Mouse (Mus musculus) CH12.LX (cell line): ENCODE data around the gene Isg20l2. TPM values are rescaled to one million over a fixed set of nuclear protein-coding genes. Genes with fewer than 3 reads are reported as not detected.

Source experiments
- DNase-seq: peaks from one replicate; pipeline ENCODE4 v3.0.0-alpha.2; 2013; ENCODE audit errors: extremely low read depth
- H3K27ac ChIP-seq: 2 replicates; pipeline ENCODE4 v1.5.1; 2012; ENCODE audit warnings: low read depth, mild to moderate bottlenecking, control low read depth, moderate library complexity; ENCODE audit not compliant: insufficient read depth
- H3K27me3 ChIP-seq: replicated peaks from 2 replicates; pipeline ENCODE3; 2012; ENCODE audit warnings: inconsistent platforms
- H3K36me3 ChIP-seq, 2 experiments: replicated peaks in 1 of 2; 2 replicates each; pipeline versions ENCODE3 to v1.6.1; 2012; ENCODE audit warnings: inconsistent platforms in 1 of 2, low read length in 1 of 2, mild to moderate bottlenecking in 1 of 2, mixed read lengths in 1 of 2, moderate library complexity in 1 of 2; ENCODE audit not compliant: control insufficient read depth in 1 of 2, insufficient read depth in 1 of 2
- H3K4me1 ChIP-seq, 2 experiments: 2 replicates each; pipeline ENCODE4 v1.6.1; 2012; ENCODE audit warnings: inconsistent platforms in 1 of 2, moderate library complexity in 1 of 2; ENCODE audit not compliant: insufficient read depth in 2 of 2, control insufficient read depth in 1 of 2
- H3K4me2 ChIP-seq: 2 replicates; pipeline ENCODE4 v1.6.1; 2012; ENCODE audit warnings: low read depth, mild to moderate bottlenecking, control low read depth; ENCODE audit not compliant: poor library complexity, insufficient read depth, severe bottlenecking
- H3K4me3 ChIP-seq, 3 experiments: fragments of 150-350 bp in 1 of 3; sonication (generic) in 1 of 3; replicated peaks in 1 of 3; 2 replicates each; pipeline versions ENCODE3 to v1.5.1; 2011 to 2012; ENCODE audit warnings: low read depth in 2 of 3, low read length in 2 of 3, mild to moderate bottlenecking in 2 of 3, moderate library complexity in 2 of 3, control low read depth in 1 of 3, improper control_type of control experiment in 1 of 3, inconsistent platforms in 1 of 3, mixed read lengths in 1 of 3; ENCODE audit not compliant: poor library complexity in 1 of 3
- H3K79me2 ChIP-seq: replicated peaks from 2 replicates; pipeline ENCODE4 v1.6.1; 2012; ENCODE audit warnings: mild to moderate bottlenecking, moderate library complexity; ENCODE audit not compliant: control insufficient read depth, poor library complexity, insufficient read depth, severe bottlenecking; ENCODE audit errors: extremely low read depth
- H3K9ac ChIP-seq: 2 replicates; pipeline ENCODE4 v1.6.1; 2012; ENCODE audit warnings: low read depth, mild to moderate bottlenecking, control low read depth, moderate library complexity; ENCODE audit not compliant: insufficient read depth
- H3K9me3 ChIP-seq: replicated peaks from 2 replicates; pipeline ENCODE3; 2012; ENCODE audit warnings: low read length, inconsistent platforms, mixed read lengths
- BHLHE40 ChIP-seq: IDR thresholded peaks from 2 replicates; pipeline ENCODE4 v1.6.1; 2011; ENCODE audit warnings: mild to moderate bottlenecking, low read depth, low read length, improper control_type of control experiment
- CHD1 ChIP-seq: IDR thresholded peaks from 2 replicates; pipeline ENCODE4 v1.6.1; 2012; ENCODE audit warnings: low read depth, low read length, improper control_type of control experiment, inconsistent platforms
- CHD2 ChIP-seq: IDR thresholded peaks from 2 replicates; pipeline ENCODE4 v1.6.1; 2011; ENCODE audit warnings: low read length, improper control_type of control experiment
- ELF1 ChIP-seq: IDR thresholded peaks from 2 replicates; pipeline ENCODE4 v1.6.1; 2014; ENCODE audit warnings: low read depth, mild to moderate bottlenecking, inconsistent platforms, low read length, improper control_type of control experiment
- ETS1 ChIP-seq: conservative IDR thresholded peaks from 2 replicates; pipeline ENCODE4 v1.6.1; 2012; ENCODE audit warnings: low read depth, mild to moderate bottlenecking, inconsistent platforms, low read length, improper control_type of control experiment, moderate library complexity
- HCFC1 ChIP-seq: IDR thresholded peaks from 2 replicates; pipeline ENCODE4 v1.6.1; 2012; ENCODE audit warnings: low read depth, mild to moderate bottlenecking, inconsistent platforms, low read length, improper control_type of control experiment
- IRF4 ChIP-seq: IDR thresholded peaks from 2 replicates; pipeline ENCODE4 v1.6.1; 2014; ENCODE audit warnings: low read depth, mild to moderate bottlenecking, inconsistent platforms, low read length, improper control_type of control experiment
- JUND ChIP-seq: conservative IDR thresholded peaks from 2 replicates; pipeline ENCODE4 v1.6.1; 2011; ENCODE audit warnings: low read depth, low read length, improper control_type of control experiment
- MAZ ChIP-seq: IDR thresholded peaks from 2 replicates; pipeline ENCODE4 v1.6.1; 2012; ENCODE audit warnings: low read depth, mild to moderate bottlenecking, inconsistent platforms, low read length, improper control_type of control experiment, moderate library complexity
- MEF2A ChIP-seq: IDR thresholded peaks from 2 replicates; pipeline ENCODE4 v1.6.1; 2014; ENCODE audit warnings: low read depth, mild to moderate bottlenecking, inconsistent platforms, low read length, improper control_type of control experiment, borderline replicate concordance
- MXI1 ChIP-seq: IDR thresholded peaks from 2 replicates; pipeline ENCODE4 v1.6.1; 2011; ENCODE audit warnings: mild to moderate bottlenecking, low read depth, low read length, improper control_type of control experiment
- NRF1 ChIP-seq: IDR thresholded peaks from 2 replicates; pipeline ENCODE4 v1.6.1; 2014; ENCODE audit warnings: low read depth, mild to moderate bottlenecking, inconsistent platforms, low read length, improper control_type of control experiment, moderate library complexity
- POLR2A ChIP-seq: IDR thresholded peaks from 2 replicates; pipeline ENCODE4 v1.6.1; 2011; ENCODE audit warnings: low read depth, mild to moderate bottlenecking, improper control_type of control experiment, low read length
- RAD21 ChIP-seq: IDR thresholded peaks from 2 replicates; pipeline ENCODE4 v1.6.1; 2011; ENCODE audit warnings: low read depth, mild to moderate bottlenecking, low read length, improper control_type of control experiment, moderate library complexity
- RCOR1 ChIP-seq: conservative IDR thresholded peaks from 2 replicates; pipeline ENCODE4 v1.6.1; 2012; ENCODE audit warnings: low read depth, mild to moderate bottlenecking, inconsistent platforms, low read length, improper control_type of control experiment
- SIN3A ChIP-seq: IDR thresholded peaks from 2 replicates; pipeline ENCODE4 v1.6.1; 2012; ENCODE audit warnings: low read length, improper control_type of control experiment, inconsistent platforms
- TBP ChIP-seq: conservative IDR thresholded peaks from 2 replicates; pipeline ENCODE4 v1.6.1; 2011; ENCODE audit warnings: low read depth, low read length, improper control_type of control experiment
- TCF12 ChIP-seq: IDR thresholded peaks from 2 replicates; pipeline ENCODE4 v1.6.1; 2014; ENCODE audit warnings: low read depth, mild to moderate bottlenecking, inconsistent platforms, low read length, improper control_type of control experiment
- USF1 ChIP-seq: IDR thresholded peaks from 2 replicates; pipeline ENCODE4 v1.6.1; 2014; ENCODE audit warnings: low read depth, mild to moderate bottlenecking, inconsistent platforms, low read length, improper control_type of control experiment
- ZNF384 ChIP-seq: IDR thresholded peaks from 2 replicates; pipeline ENCODE4 v1.6.1; 2012; ENCODE audit warnings: low read depth, low read length, improper control_type of control experiment, inconsistent platforms
- dilution Hi-C: fragments of 300-500 bp; cut with MboI; formaldehyde crosslinking; loops from 2 replicates; pipeline ENCODE4 v1.14.3; 2020; ENCODE audit warnings: low sequenced_read_pairs; ENCODE audit not compliant: extremely low pct_unique_long_range_greater_than_20kb, extremely low pct_ligation_motif_present
- in situ Hi-C: fragments of 300-500 bp; cut with MboI; formaldehyde crosslinking; loops from 3 replicates; pipeline ENCODE4 v1.14.3; 2019; ENCODE audit warnings: low sequenced_read_pairs, low pct_ligation_motif_present, low pct_unique_long_range_greater_than_20kb, mixed read lengths
- polyA plus RNA-seq: library from polyadenylated mRNA; unstranded; fragments of >175 nt; gene quantifications from 2 replicates; pipeline ENCODE4 v1.2.1, GENCODE M21; 2012; ENCODE audit warnings: low read depth; ENCODE audit not compliant: insufficient read length
- total RNA-seq, 2 experiments: library from RNA; depleted of rRNA; stranded (reverse); fragments of 300-350 nt in 1 of 2; fragments of >200 nt in 1 of 2; gene quantifications; 2 replicates each; pipeline ENCODE4 v1.2.3; 2012 to 2014

Isg20l2 gene
- total and polyA plus RNA-seq, 3 experiments, result 40.8 to 68.8 (median 45.0) TPM

- in situ Hi-C loops (no loop called here), dilution Hi-C loops (no loop called here)
- Histone ChIP-seq H3K79me2 (no peaks in the 10 kb centered on the region), H3K27me3 (peaks cover 18% of the 10 kb centered on the region), H3K9me3 (no peaks in the 10 kb centered on the region), H3K4me1 (peaks cover 22 to 88% of the 10 kb centered on the region in 2 experiments), H3K4me2 (no peak overlapping the region), H3K27ac (no peak overlapping the region), H3K4me3 (no peak overlapping the region), H3K9ac (no peak overlapping the region), H3K36me3 (no peaks in the 10 kb centered on the region)
- TF ChIP-seq TBP (no peak), ETS1 (no peak)
- no peak for DNase-seq
Observed at GRCm38 (mm10) chr3:87981214-87981760, 51.2 kb downstream of the Isg20l2 start.

- no peak overlapping the region for H3K4me3 ChIP-seq
- in situ Hi-C loops (no loop called here), dilution Hi-C loops (no loop called here)
- peak; percentile 31 for DNase-seq
- H3K79me2 ChIP-seq, result no peaks in the 10 kb centered on the region
- H3K27me3 ChIP-seq, result peaks cover 17% of the 10 kb centered on the region
- H3K9me3 ChIP-seq, result no peaks in the 10 kb centered on the region
- H3K27ac ChIP-seq, result no peak overlapping the region
- no peak overlapping the region for H3K4me2 ChIP-seq
- no peaks in the 10 kb centered on the region for H3K36me3 ChIP-seq
- H3K9ac ChIP-seq, result no peak overlapping the region
- peaks cover 22 to 88% of the 10 kb centered on the region in 2 experiments for H3K4me1 ChIP-seq
- TF ChIP-seq ZNF384 (no peak), TCF12 (peak; percentile 37; the same call in 1 of the 2 replicates), JUND (no peak), NRF1 (no peak)
- TF ChIP-seq, all 38 proteins: peak for 1
Observed at GRCm38 (mm10) chr3:87981894-87982835, 52.1 kb downstream of the Isg20l2 start.

- Histone ChIP-seq H3K36me3 (no peaks in the 10 kb centered on the region), H3K9me3 (no peaks in the 10 kb centered on the region), H3K27ac (no peak overlapping the region), H3K4me2 (peak overlapping the region; percentile 35; the same call in 1 of the 2 replicates), H3K79me2 (no peaks in the 10 kb centered on the region), H3K4me3 (peak overlapping the region in 1 of 3 experiments; percentile 25), H3K9ac (peak overlapping the region; percentile 18), H3K27me3 (peaks cover 14% of the 10 kb centered on the region), H3K4me1 (peaks cover 22 to 87% of the 10 kb centered on the region in 2 experiments)
- peak; percentile 57 for DNase-seq
- TF ChIP-seq BHLHE40 (no peak), IRF4 (no peak), ETS1 (peak; percentile 52; the same call in 1 of the 2 replicates), ZNF384 (no peak), USF1 (no peak), RAD21 (no peak), CHD1 (no peak), POLR2A (no peak), MEF2A (peak; percentile 70), CHD2 (peak; percentile 75), SIN3A (no peak), HCFC1 (no peak), MAZ (0 out of 2 replicates have a peak, but pooled peaks have one; percentile 21), RCOR1 (no peak), ELF1 (peak; percentile 43; the same call in 1 of the 2 replicates), MXI1 (0 out of 2 replicates have a peak, but pooled peaks have one; percentile 14)
- in situ Hi-C loops (no loop called here), dilution Hi-C loops (no loop called here)
Observed at GRCm38 (mm10) chr3:87982836-87983601, 52.9 kb downstream of the Isg20l2 start.
